Mouse (Mus musculus): Measurements from ENCODE around the gene Lrrc4. TPM values are rescaled to one million over a fixed set of nuclear protein-coding genes. Genes with fewer than 3 reads are reported as not detected.

Gene Lrrc4
- total and polyA plus RNA-seq, 2 experiments, result 0.10 TPM; not detected in 1

- WGBS, result 62% methylated on average over 4 of the region's 4 CpGs
- H3K27me3 ChIP-seq (ENCODE audit: control insufficient read depth, insufficient read depth, low read length), result no peaks in the 10 kb centered on the region
- H3K36me3 ChIP-seq (ENCODE audit: control insufficient read depth, insufficient read depth, low read length), result no peaks in the 10 kb centered on the region
- H3K27ac ChIP-seq (replicated peaks; ENCODE audit: insufficient read depth, low read depth, low read length), result no peak overlapping the region
- H3K9ac ChIP-seq (ENCODE audit: low read depth, low read length), result no peak overlapping the region
- H3K4me1 ChIP-seq (ENCODE audit: control insufficient read depth, insufficient read depth, low read length), result peaks cover 4% of the 10 kb centered on the region; the same call in 1 of the 2 replicates
- no peak for DNase-seq (ENCODE audit: extremely low read depth, low read depth, low spot score)
- H3K4me3 ChIP-seq (ENCODE audit: insufficient read depth, low read depth, low read length), result no peak overlapping the region
- TF ChIP-seq CTCF (IDR thresholded peaks at IDR 0.05; ENCODE audit: low read depth, low read length) (no peak), POLR2A (IDR thresholded peaks at IDR 0.05; ENCODE audit: extremely low read depth, insufficient read depth, low read length) (no peak)
- peaks cover 15% of the 10 kb centered on the region; the same call in 1 of the 2 replicates for H3K79me2 ChIP-seq (ENCODE audit: control insufficient read depth, insufficient read depth, low read length)
These were observed 216.7 kb downstream of the Lrrc4 start for GRCm38 (mm10) chr6:28614856-28615255.

GRCm38 (mm10) chr6:28613441-28613840 lies 218.1 kb downstream of the Lrrc4 start:
- 96% methylated on average over 4 of the region's 4 CpGs for WGBS
- TF ChIP-seq POLR2A (IDR thresholded peaks at IDR 0.05; ENCODE audit: extremely low read depth, insufficient read depth, low read length) (no peak), CTCF (IDR thresholded peaks at IDR 0.05; ENCODE audit: low read depth, low read length) (no peak)
- no peak for DNase-seq (ENCODE audit: extremely low read depth, low read depth, low spot score)

More at GRCm38 (mm10) chr6:28613441-28613840, 218.1 kb downstream of the Lrrc4 start:
- Histone ChIP-seq H3K9ac (ENCODE audit: low read depth, low read length) (no peak overlapping the region), H3K4me3 (ENCODE audit: insufficient read depth, low read depth, low read length) (no peak overlapping the region), H3K27ac (replicated peaks; ENCODE audit: insufficient read depth, low read depth, low read length) (no peak overlapping the region), H3K36me3 (ENCODE audit: control insufficient read depth, insufficient read depth, low read length) (no peaks in the 10 kb centered on the region), H3K4me1 (ENCODE audit: control insufficient read depth, insufficient read depth, low read length) (peaks cover 6% of the 10 kb centered on the region; the same call in 1 of the 2 replicates), H3K27me3 (ENCODE audit: control insufficient read depth, insufficient read depth, low read length) (no peaks in the 10 kb centered on the region), H3K79me2 (ENCODE audit: control insufficient read depth, insufficient read depth, low read length) (peaks cover 15% of the 10 kb centered on the region; the same call in 1 of the 2 replicates)

Other genes with a start within 250 kb of the Lrrc4 start
- under 0.01 TPM in 1 of 2 replicates, not detected in the other for gene Lep, start 228.5 kb upstream of the Lrrc4 start, total RNA-seq (2014; rRNA removed)
- gene Lep, start 228.5 kb upstream of the Lrrc4 start, polyA plus RNA-seq (2012; rRNA removed), result not detected in 2 replicates

Data from liver, adult 2 months (tissue).